Comparison of ENCODE assay signal across 11 mouse cellular contexts in the genomic region with DNA sequence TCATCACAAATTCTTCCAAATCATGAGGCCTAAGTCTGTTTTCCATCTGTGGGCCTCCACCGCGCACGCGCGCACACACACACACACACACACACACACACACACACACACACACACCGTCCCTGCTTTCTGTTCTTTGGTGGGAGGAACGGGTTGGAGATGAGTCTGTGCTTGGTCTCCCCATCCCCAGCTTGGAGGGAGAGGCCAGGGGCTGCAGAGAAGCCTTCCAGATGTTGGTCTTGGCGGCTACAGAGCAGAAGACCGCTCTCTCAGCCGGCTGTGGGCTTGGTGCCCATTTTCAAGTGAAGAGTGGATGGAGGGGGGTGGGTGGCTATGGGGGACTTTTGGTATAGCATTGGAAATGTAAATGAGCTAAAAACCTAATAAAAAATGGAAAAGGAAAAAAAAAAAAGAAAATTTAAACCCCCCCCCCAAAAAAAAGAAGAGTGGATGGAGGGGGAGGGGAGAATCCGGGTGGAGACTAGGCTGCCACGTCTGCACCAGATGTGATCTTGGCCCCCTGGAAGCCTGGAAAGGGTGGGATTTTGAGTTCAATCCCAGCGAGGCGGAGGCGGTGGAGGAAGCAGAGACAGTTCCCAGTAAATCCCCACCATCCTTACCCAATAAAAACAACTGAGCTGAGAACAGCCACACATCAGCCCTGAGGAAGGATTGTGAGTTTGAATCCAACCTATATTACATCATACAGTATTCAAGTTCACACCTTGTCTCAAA. TPM values are rescaled to one million over a fixed set of nuclear protein-coding genes. Genes with fewer than 3 reads are reported as not detected.
DNase-seq lines count a peak whose midpoint lies in the region; ATAC-seq and TF ChIP-seq lines count a peak whose summit lies in the region.
"Had no signal": no experiment of that assay in that cellular context is flagged by ENCODE, and none has a peak within 500 bp of the region (broad histone marks: within the 10 kb centered on the region; RNA-seq: fewer than 3 reads in every experiment).

No protein-coding gene starts in this region.

- no peak overlapping the region for H3K4me2 ChIP-seq in kidney, embryonic 16.5 days (replicated peaks; ENCODE audit: low read depth, low read length)
- H3K4me2 ChIP-seq in intestine, embryonic 16.5 days (ENCODE audit: low read depth, low read length): no peak overlapping the region
- H3K4me2 ChIP-seq: liver, embryonic 15.5 days had no signal

- no peaks in the 10 kb centered on the region for H3K27me3 ChIP-seq in kidney, embryonic 16.5 days (ENCODE audit: insufficient read depth, low read length)
- H3K27me3 ChIP-seq in E14TG2a.4 (ENCODE audit: insufficient read depth, low read length): no peaks in the 10 kb centered on the region
- H3K27me3 ChIP-seq in intestine, embryonic 16.5 days (replicated peaks; ENCODE audit: control insufficient read depth, insufficient read depth, low read length): no peaks in the 10 kb centered on the region

- intact Hi-C loops in gastrocnemius, adult 2 months (cut with DNase I): no loop called here

- 0 out of 2 replicates have a peak, but pooled peaks cover 18% of the 10 kb centered on the region for H3K4me1 ChIP-seq in kidney, embryonic 16.5 days (ENCODE audit: insufficient read depth, low read length)
- peaks cover 97% of the 10 kb centered on the region for H3K4me1 ChIP-seq in E14TG2a.4 (replicated peaks; ENCODE audit: low read depth, low read length)
- H3K4me1 ChIP-seq in intestine, embryonic 16.5 days (ENCODE audit: control insufficient read depth, insufficient read depth, low read length): no peaks in the 10 kb centered on the region

- ATAC-seq in kidney, embryonic 16.5 days (ENCODE audit: low FRiP score, low TSS enrichment): peak; percentile 84
- peak; percentile 88 for ATAC-seq in intestine, embryonic 16.5 days
- ATAC-seq: CD4-positive, CD25-positive, alpha-beta regulatory T cell, adult 4 months had no signal

- H3K9me3 ChIP-seq in kidney, embryonic 16.5 days (ENCODE audit: low read length): no peaks in the 10 kb centered on the region
- no peaks in the 10 kb centered on the region for H3K9me3 ChIP-seq in E14TG2a.4 (ENCODE audit: low read length)
- H3K9me3 ChIP-seq in intestine, embryonic 16.5 days (ENCODE audit: control insufficient read depth, low read length): no peaks in the 10 kb centered on the region
- H3K9me3 ChIP-seq: liver, embryonic 15.5 days had no signal

- H3K4me3 ChIP-seq in kidney, embryonic 16.5 days (ENCODE audit: low read length): no peak overlapping the region
- peak overlapping the region; percentile 51; the same call in 1 of the 2 replicates for H3K4me3 ChIP-seq in E14TG2a.4 (replicated peaks; ENCODE audit: low read length)
- H3K4me3 ChIP-seq in gastrocnemius, adult 2 months: no peak overlapping the region
- no peak overlapping the region for H3K4me3 ChIP-seq in intestine, embryonic 16.5 days (ENCODE audit: low read length)
- H3K4me3 ChIP-seq: layer of hippocampus, adult 2 months; liver, embryonic 15.5 days had no signal

- DNase-seq in kidney, adult 11 months: no peak
- peak; percentile 62 for DNase-seq in gastrocnemius, adult 2 months
- no peak for DNase-seq in layer of hippocampus, adult 18-20 months (ENCODE audit: low spot score in 2 of 2)
- DNase-seq in layer of hippocampus, postnatal 36 days: no peak
- no peak for DNase-seq in cerebellum, postnatal 36 days

- H3K36me3 ChIP-seq in kidney, embryonic 16.5 days (ENCODE audit: insufficient read depth, low read length): no peaks in the 10 kb centered on the region
- peaks cover 6% of the 10 kb centered on the region; the same call in 1 of the 2 replicates for H3K36me3 ChIP-seq in E14TG2a.4 (ENCODE audit: insufficient read depth, low read length)
- no peaks in the 10 kb centered on the region for H3K36me3 ChIP-seq in intestine, embryonic 16.5 days (ENCODE audit: control insufficient read depth, insufficient read depth, low read length)
- H3K36me3 ChIP-seq: liver, embryonic 15.5 days had no signal

- no peak for TF ChIP-seq CTCF in E14TG2a.4 (conservative IDR thresholded peaks at IDR 0.05; ENCODE audit: low read length)
- no peak for TF ChIP-seq CTCF in gastrocnemius, adult 2 months (IDR thresholded peaks at IDR 0.05)

- H3K9ac ChIP-seq in kidney, embryonic 16.5 days (replicated peaks; ENCODE audit: low read length): no peak overlapping the region
- no peak overlapping the region for H3K9ac ChIP-seq in intestine, embryonic 16.5 days (ENCODE audit: low read depth, low read length)
- H3K9ac ChIP-seq: liver, embryonic 15.5 days had no signal

- WGBS in kidney, embryonic 16.5 days: 56% methylated on average over 15 of the region's 15 CpGs
- 52% methylated on average over 15 of the region's 15 CpGs for WGBS in intestine, embryonic 16.5 days

- H3K27ac ChIP-seq in kidney, embryonic 16.5 days (ENCODE audit: low read length): peak overlapping the region; percentile 63
- H3K27ac ChIP-seq in gastrocnemius, adult 2 months: peak overlapping the region; percentile 64
- H3K27ac ChIP-seq in intestine, embryonic 16.5 days (ENCODE audit: low read length): peak overlapping the region; percentile 80
- H3K27ac ChIP-seq: layer of hippocampus, adult 2 months; liver, embryonic 15.5 days had no signal

RNA-seq across cellular contexts. Expression of a gene that starts 10.5 kb away (rescaled TPM):
- polyA plus RNA-seq in kidney, embryonic 16.5 days (2015; fragmentation: Nextera tagmentation; extraction: Ambion mirVana): 35.1 and 37.7 TPM in 2 replicates
- total RNA-seq in gastrocnemius, adult 2 months (2021): 1 to 10 TPM; 2.0 to 2.3 TPM
- 24.3 and 24.4 TPM in 2 replicates for polyA plus RNA-seq in intestine, embryonic 16.5 days (2015; fragmentation: Nextera tagmentation; extraction: Ambion mirVana)
- total RNA-seq in layer of hippocampus, adult 18-20 months (2021): 1 to 10 TPM; 1.6 to 2.1 TPM
- 1 to 10 TPM; 1.2 to 2.8 TPM for total RNA-seq in layer of hippocampus, postnatal 36 days (2021)

RNA-seq across cellular contexts. Expression of a gene that starts 15.4 kb away (rescaled TPM):
- polyA plus RNA-seq in kidney, embryonic 16.5 days (2015; fragmentation: Nextera tagmentation; extraction: Ambion mirVana): 161 and 169 TPM in 2 replicates
- 10 to 100 TPM; 51.8 to 70.0 TPM for total RNA-seq in gastrocnemius, adult 2 months (2021)
- 165 and 181 TPM in 2 replicates for polyA plus RNA-seq in intestine, embryonic 16.5 days (2015; fragmentation: Nextera tagmentation; extraction: Ambion mirVana)
- 10 to 100 TPM; 61.0 to 61.9 TPM for total RNA-seq in layer of hippocampus, adult 18-20 months (2021)
- 10 to 100 TPM; 61.1 to 65.8 TPM for total RNA-seq in layer of hippocampus, postnatal 36 days (2021)

RNA-seq across cellular contexts. Expression of a gene that starts 27.4 kb away (rescaled TPM):
- polyA plus RNA-seq in kidney, embryonic 16.5 days (2015; fragmentation: Nextera tagmentation; extraction: Ambion mirVana): 107 and 110 TPM in 2 replicates
- total RNA-seq in gastrocnemius, adult 2 months (2021): 1 to 10 TPM; 5.2 to 7.9 TPM
- 56.3 and 56.9 TPM in 2 replicates for polyA plus RNA-seq in intestine, embryonic 16.5 days (2015; fragmentation: Nextera tagmentation; extraction: Ambion mirVana)
- total RNA-seq in layer of hippocampus, adult 18-20 months (2021): 10 to 100 TPM; 32.1 to 34.7 TPM
- total RNA-seq in layer of hippocampus, postnatal 36 days (2021): 10 to 100 TPM; 34.0 to 35.1 TPM

RNA-seq across cellular contexts. Expression of a gene that starts 28.7 kb away (rescaled TPM):
- polyA plus RNA-seq in kidney, embryonic 16.5 days (2015; fragmentation: Nextera tagmentation; extraction: Ambion mirVana): 14.2 and 18.0 TPM in 2 replicates
- total RNA-seq in gastrocnemius, adult 2 months (2021): 1 to 10 TPM; 1.7 to 1.9 TPM
- polyA plus RNA-seq in intestine, embryonic 16.5 days (2015; fragmentation: Nextera tagmentation; extraction: Ambion mirVana): 12.7 and 13.7 TPM in 2 replicates
- total RNA-seq in layer of hippocampus, adult 18-20 months (2021): 1 to 10 TPM; 2.0 to 2.6 TPM
- total RNA-seq in layer of hippocampus, postnatal 36 days (2021): 1 to 10 TPM; 1.9 to 3.6 TPM

RNA-seq across cellular contexts. Expression of a gene that starts 42.1 kb away (rescaled TPM):
- polyA plus RNA-seq in kidney, embryonic 16.5 days (2015; fragmentation: Nextera tagmentation; extraction: Ambion mirVana): 0.84 and 0.91 TPM in 2 replicates
- 1 to 10 TPM; 1.2 to 2.2 TPM for total RNA-seq in gastrocnemius, adult 2 months (2021)
- 1.8 and 5.4 TPM in 2 replicates for polyA plus RNA-seq in intestine, embryonic 16.5 days (2015; fragmentation: Nextera tagmentation; extraction: Ambion mirVana)
- total RNA-seq in layer of hippocampus, adult 18-20 months (2021): 1 to 10 TPM in 1 of 2 experiments, under 1 TPM in 1; 0.97 to 1.2 TPM
- total RNA-seq in layer of hippocampus, postnatal 36 days (2021): 1 to 10 TPM in 1 of 2 experiments, under 1 TPM in 1; 0.63 to 1.2 TPM
